12 mouse cellular contexts compared by ENCODE assay signal in genomic region chr5:111944972-111945285, GRCm38 (mm10).
A peak's percentile ranks its signal among the peaks of the same experiment; 100 is the strongest.
DNase-seq lines count a peak whose midpoint lies in the region; ATAC-seq and TF ChIP-seq lines count a peak whose summit lies in the region.
"Had no signal": no experiment of that assay in that cellular context is flagged by ENCODE, and none has a peak within 500 bp of the region (broad histone marks: within the 10 kb centered on the region; RNA-seq: fewer than 3 reads in every experiment).

No protein-coding gene starts in this region.

- H3K9me3 ChIP-seq in lung, embryonic 14.5 days (ENCODE audit: low read depth, low read length) = no peaks in the 10 kb centered on the region
- no peaks in the 10 kb centered on the region for H3K9me3 ChIP-seq in hindbrain, embryonic 11.5 days (ENCODE audit: control insufficient read depth, low read length)
- no peaks in the 10 kb centered on the region for H3K9me3 ChIP-seq in midbrain, embryonic 12.5 days
- no peaks in the 10 kb centered on the region for H3K9me3 ChIP-seq in stomach, embryonic 15.5 days

- TF ChIP-seq CTCF in lung, embryonic 14.5 days (IDR thresholded peaks at IDR 0.05; ENCODE audit: low read depth) = no peak

- no peak overlapping the region for H3K9ac ChIP-seq in lung, embryonic 14.5 days
- H3K9ac ChIP-seq in hindbrain, embryonic 11.5 days (ENCODE audit: low read depth, low read length) = peak overlapping the region; percentile 54
- peak overlapping the region; percentile 47; the same call in 1 of the 2 replicates for H3K9ac ChIP-seq in midbrain, embryonic 12.5 days (replicated peaks)
- H3K9ac ChIP-seq in stomach, embryonic 15.5 days = no peak overlapping the region
- H3K9ac ChIP-seq: liver, embryonic 14.5 days had no signal

- DNase-seq in lung, embryonic 14.5 days = no peak
- DNase-seq in lung, adult 18-20 months = no peak
- no peak for DNase-seq in hindbrain, embryonic 11.5 days (ENCODE audit: low spot score)
- no peak for DNase-seq in cerebellum, postnatal 10 days
- no peak for DNase-seq in gastrocnemius, postnatal 25 days
- DNase-seq: layer of hippocampus, adult 9-11 months; thymus, postnatal 4 days had no signal

- peak; percentile 60 for ATAC-seq in lung, embryonic 14.5 days (ENCODE audit: insufficient read depth)
- no peak for ATAC-seq in hindbrain, embryonic 11.5 days (ENCODE audit: low FRiP score)
- peak; percentile 53; the same call in 1 of the 2 replicates for ATAC-seq in midbrain, embryonic 12.5 days (ENCODE audit: low FRiP score, low read depth)
- ATAC-seq in stomach, embryonic 15.5 days (ENCODE audit: insufficient read depth, low FRiP score, low read depth) = no peak
- ATAC-seq in granulocyte monocyte progenitor cell, adult 5-6 weeks (replicated peaks; ENCODE audit: poor library complexity, severe bottlenecking) = no peak

- peak overlapping the region; percentile 43; the same call in 1 of the 2 replicates for H3K4me2 ChIP-seq in lung, embryonic 14.5 days
- peak overlapping the region; percentile 19; the same call in 1 of the 2 replicates for H3K4me2 ChIP-seq in hindbrain, embryonic 11.5 days (replicated peaks; ENCODE audit: low read depth, low read length)
- peak overlapping the region; percentile 46 for H3K4me2 ChIP-seq in midbrain, embryonic 12.5 days (replicated peaks)
- H3K4me2 ChIP-seq in stomach, embryonic 15.5 days = peak overlapping the region; percentile 40; the same call in 1 of the 2 replicates

- no peaks in the 10 kb centered on the region for H3K4me1 ChIP-seq in lung, embryonic 14.5 days (ENCODE audit: insufficient read depth)
- peaks cover 10% of the 10 kb centered on the region; the same call in 1 of the 2 replicates for H3K4me1 ChIP-seq in hindbrain, embryonic 11.5 days (replicated peaks; ENCODE audit: control insufficient read depth, insufficient read depth, low read length)
- H3K4me1 ChIP-seq in midbrain, embryonic 12.5 days = peaks cover 40% of the 10 kb centered on the region
- H3K4me1 ChIP-seq in stomach, embryonic 15.5 days = 0 out of 2 replicates have a peak, but pooled peaks cover 2% of the 10 kb centered on the region

- no peaks in the 10 kb centered on the region for H3K27me3 ChIP-seq in lung, embryonic 14.5 days (ENCODE audit: insufficient read depth, low read length)
- no peaks in the 10 kb centered on the region for H3K27me3 ChIP-seq in hindbrain, embryonic 11.5 days (ENCODE audit: control insufficient read depth, insufficient read depth, low read length)
- no peaks in the 10 kb centered on the region for H3K27me3 ChIP-seq in midbrain, embryonic 12.5 days
- no peaks in the 10 kb centered on the region for H3K27me3 ChIP-seq in stomach, embryonic 15.5 days (replicated peaks)

- H3K27ac ChIP-seq in lung, embryonic 14.5 days (ENCODE audit: low read depth) = no peak overlapping the region
- H3K27ac ChIP-seq in hindbrain, embryonic 11.5 days (ENCODE audit: low read depth, low read length) = peak overlapping the region; percentile 91
- peak overlapping the region; percentile 88 for H3K27ac ChIP-seq in midbrain, embryonic 12.5 days (replicated peaks)
- no peak overlapping the region for H3K27ac ChIP-seq in stomach, embryonic 15.5 days
- H3K27ac ChIP-seq: liver, embryonic 14.5 days had no signal

- H3K4me3 ChIP-seq in lung, embryonic 14.5 days (ENCODE audit: low read depth, low read length) = no peak overlapping the region
- no peak overlapping the region for H3K4me3 ChIP-seq in hindbrain, embryonic 11.5 days (ENCODE audit: low read depth, low read length)
- no peak overlapping the region for H3K4me3 ChIP-seq in midbrain, embryonic 12.5 days
- no peak overlapping the region for H3K4me3 ChIP-seq in stomach, embryonic 15.5 days (replicated peaks)

- no peaks in the 10 kb centered on the region for H3K36me3 ChIP-seq in lung, embryonic 14.5 days (ENCODE audit: insufficient read depth)
- no peaks in the 10 kb centered on the region for H3K36me3 ChIP-seq in hindbrain, embryonic 11.5 days (ENCODE audit: control insufficient read depth, insufficient read depth, low read length)
- H3K36me3 ChIP-seq in midbrain, embryonic 12.5 days = no peaks in the 10 kb centered on the region
- no peaks in the 10 kb centered on the region for H3K36me3 ChIP-seq in stomach, embryonic 15.5 days
- H3K36me3 ChIP-seq: G1E had no signal

- WGBS in lung, embryonic 14.5 days = 39% methylated on average over 3 of the region's 3 CpGs
- WGBS in hindbrain, embryonic 11.5 days = 63% methylated on average over 3 of the region's 3 CpGs
- WGBS in midbrain, embryonic 12.5 days = 53% methylated on average over 3 of the region's 3 CpGs
- WGBS in stomach, embryonic 15.5 days = 44% methylated on average over 3 of the region's 3 CpGs

Comparison
In these comparisons a context has a peak if more than half of its experiments do, and no peak if none do; other contexts are left out.
1. ATAC-seq: peak in lung, embryonic 14.5 days (single experiment) and midbrain, embryonic 12.5 days (single experiment); none in hindbrain, embryonic 11.5 days (single experiment), stomach, embryonic 15.5 days (single experiment) and granulocyte monocyte progenitor cell, adult 5-6 weeks (single experiment).
2. H3K27ac ChIP-seq: peak in hindbrain, embryonic 11.5 days (single experiment) and midbrain, embryonic 12.5 days (single experiment); none in lung, embryonic 14.5 days (single experiment) and stomach, embryonic 15.5 days (single experiment).
3. H3K9ac ChIP-seq: peak in hindbrain, embryonic 11.5 days (single experiment) and midbrain, embryonic 12.5 days (single experiment); none in lung, embryonic 14.5 days (single experiment) and stomach, embryonic 15.5 days (single experiment).
4. Peak in every context shown above with its lines, with median percentiles within 50 percentile points of each other: H3K4me2 ChIP-seq.